Mouse (Mus musculus) stomach, postnatal 0 days (tissue): ENCODE results near the gene Fam53b.

Experiments used
- CTCF ChIP-seq: IDR thresholded peaks from 2 replicates; pipeline ENCODE4 v1.5.1; 2016; ENCODE audit warnings: antibody characterized with exemption, low read depth, mild to moderate bottlenecking, moderate library complexity
- EP300 ChIP-seq: optimal IDR thresholded peaks from 2 replicates; pipeline ENCODE3; 2016; ENCODE audit warnings: antibody characterized with exemption

GRCm38 (mm10) chr7:132748076-132748769 is 65.5 kb downstream of the Fam53b start:
- TF ChIP-seq CTCF (no peak), EP300 (no peak)
